Mouse (Mus musculus) embryo, embryonic 9.5 days (tissue): ENCODE data around the gene Hbb-bh2.
"Not testable (repeated sequence)": the region's sequence is repeated elsewhere in the genome, so short reads cannot be mapped to it uniquely, and the experiment has no call there.

Experiments
- DNase-seq: peaks from one replicate; pipeline ENCODE4 v3.0.0-alpha.2; 2017; ENCODE audit errors: extremely low spot score

Hbb-bh2 gene

DNA sequence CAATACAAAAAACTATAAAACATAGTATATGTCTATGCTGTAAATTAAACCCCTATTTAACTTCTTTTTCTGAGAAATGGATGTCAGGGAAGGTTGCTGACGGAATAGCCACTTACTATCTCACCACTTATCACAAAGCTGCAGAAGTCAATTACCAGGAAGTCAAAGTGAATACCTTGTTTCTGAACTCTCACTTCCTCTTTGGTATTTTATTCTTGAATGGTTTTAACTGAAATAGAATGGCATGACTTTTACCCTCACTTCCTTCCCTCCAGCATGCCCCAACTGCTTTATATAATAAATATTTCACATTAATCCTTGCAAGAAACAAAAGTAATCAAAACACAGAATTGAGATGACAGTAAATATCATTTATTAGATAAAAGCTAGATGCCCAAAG is 28.1 kb downstream of the Hbb-bh2 start:
- DNase-seq = no peak

DNA sequence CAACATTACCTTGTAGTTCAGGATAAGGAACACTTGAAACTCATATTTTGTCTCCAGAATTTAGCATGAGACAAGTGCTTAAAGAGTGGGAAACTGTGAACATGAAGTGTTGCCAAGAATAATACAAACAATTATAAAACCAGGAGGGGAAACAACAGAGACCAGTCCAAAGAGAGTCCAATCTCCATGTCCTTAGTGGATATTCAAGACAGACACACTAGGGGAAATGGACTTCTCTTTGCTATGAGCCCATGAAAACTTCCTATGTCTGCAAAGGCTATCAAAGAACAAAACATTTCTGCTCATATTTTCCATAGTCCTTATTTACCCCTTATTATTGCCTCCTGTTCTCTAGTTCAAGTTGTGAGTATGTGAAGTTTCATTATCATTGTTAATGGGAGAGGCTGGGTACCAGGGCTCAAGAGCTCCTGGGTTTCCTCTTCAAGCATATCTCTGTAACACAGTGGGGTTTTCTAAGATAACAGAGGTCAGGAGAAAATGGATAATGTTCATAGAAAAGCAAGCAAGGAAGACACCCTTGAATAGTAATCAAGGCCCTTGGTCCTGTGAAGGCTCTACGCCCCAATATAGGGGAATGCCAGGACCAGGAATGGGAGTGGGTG is 29.0 kb downstream of the Hbb-bh2 start:
- no peak for DNase-seq

DNA sequence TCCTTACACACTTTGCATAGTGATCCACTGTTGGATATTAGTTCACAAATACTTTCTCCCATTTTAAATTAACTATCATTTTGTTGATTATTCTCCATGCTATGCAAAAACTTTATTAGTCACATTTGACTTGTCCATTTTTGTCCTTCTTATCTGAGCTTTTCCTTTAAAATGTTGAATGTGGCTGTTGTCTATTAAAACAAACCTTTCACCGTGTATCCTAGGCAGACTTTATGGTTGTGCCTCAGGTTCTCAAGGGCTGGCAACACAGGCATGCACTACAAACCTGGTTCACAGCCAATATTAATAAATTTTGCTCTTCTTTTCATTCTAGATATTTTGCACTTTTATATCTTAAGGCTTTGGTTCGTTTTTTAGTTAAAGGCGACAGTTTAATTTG is 29.6 kb downstream of the Hbb-bh2 start:
- no peak for DNase-seq

DNA sequence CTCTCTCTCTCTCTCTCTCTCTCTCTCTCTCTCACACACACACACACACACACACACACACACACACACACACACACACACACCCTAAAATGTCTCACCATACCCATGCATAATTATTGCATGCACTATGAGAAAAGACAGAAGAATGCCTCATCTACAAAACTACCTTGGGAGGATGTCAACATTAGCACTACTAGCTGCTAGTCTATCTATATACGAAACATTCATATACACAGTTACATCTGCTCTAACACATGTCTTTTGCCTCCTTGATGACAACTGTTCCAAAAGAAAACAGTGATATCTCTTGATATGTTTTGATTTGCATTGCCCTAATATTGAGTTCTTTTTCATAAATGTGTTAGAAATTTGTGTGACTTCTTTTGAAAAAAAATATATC is 30.0 kb downstream of the Hbb-bh2 start:
- DNase-seq = no peak

DNA sequence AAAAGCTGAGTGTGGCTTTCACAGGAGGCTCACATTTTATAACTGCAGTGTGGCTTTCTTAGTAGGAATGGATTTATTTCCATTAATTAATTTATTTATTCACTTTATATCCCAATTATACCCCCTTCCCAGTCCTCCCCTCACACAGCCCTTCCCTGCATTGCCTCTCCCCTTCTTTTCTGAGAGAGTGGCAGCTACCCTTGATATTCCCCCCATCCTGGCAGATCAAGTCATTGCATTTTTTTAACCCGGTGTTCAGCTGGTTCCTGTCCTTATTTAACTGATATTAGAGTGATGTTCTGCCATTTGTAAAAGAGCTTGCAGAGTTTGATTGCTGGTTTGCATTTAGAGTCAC is 30.5 kb downstream of the Hbb-bh2 start:
- DNase-seq = no peak

DNA sequence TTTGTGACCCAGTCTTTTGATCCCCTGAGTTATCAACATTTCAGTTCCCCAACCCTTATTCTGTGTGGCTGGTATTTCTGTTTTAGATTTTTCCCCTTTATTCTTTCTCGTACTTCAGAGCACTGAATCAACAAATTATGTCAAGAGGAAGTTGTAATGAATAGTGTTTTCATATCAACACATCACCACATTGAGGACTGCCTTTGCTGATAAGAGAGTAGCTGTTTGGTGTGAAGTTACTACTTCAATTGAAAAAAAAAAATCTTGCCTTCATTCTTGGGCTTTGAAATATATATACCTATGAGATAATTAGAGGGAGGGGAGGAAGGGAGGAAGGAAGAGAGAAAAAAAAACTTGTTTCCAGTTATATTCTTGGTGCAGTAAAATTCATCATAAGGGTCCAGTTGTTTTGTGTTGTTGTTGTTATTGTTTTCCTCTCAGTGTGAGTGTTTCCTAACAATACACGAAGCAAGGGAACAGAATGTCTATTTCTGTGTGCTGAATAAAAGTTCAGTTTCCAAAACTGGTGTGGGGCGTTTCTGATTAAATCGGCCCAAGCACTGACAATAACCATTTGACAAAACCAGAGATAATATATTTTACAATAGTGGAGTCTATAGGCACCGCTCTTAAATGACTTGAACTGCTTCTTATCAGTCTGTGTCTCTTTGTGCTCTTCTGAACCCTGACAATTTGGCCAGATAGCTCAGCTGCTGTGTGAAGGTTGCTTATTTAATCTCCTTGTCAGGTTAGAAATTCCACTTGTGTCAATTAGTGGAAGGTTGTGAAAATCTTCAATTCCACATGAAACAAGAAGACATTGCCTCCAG is 31.1 kb downstream of the Hbb-bh2 start:
- no peak for DNase-seq

DNA sequence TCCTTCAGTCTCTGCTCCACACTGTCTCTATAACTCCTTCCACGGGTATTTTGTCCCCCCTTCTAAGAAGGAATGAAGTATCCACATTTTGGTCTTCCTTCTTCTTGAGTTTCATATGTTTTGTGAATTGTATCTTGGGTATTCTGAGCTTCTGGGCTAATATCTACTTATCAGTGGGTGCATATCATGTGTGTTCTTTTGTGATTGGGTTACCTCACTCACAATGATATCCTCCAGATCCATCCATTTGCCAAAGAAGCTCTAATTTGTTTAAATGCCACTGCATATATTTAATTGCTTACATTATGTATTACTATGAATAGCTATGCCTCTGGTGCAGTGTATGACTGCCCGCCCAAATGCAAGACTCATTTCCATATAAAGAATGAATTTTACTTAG is 32.2 kb downstream of the Hbb-bh2 start:
- DNase-seq = not testable (repeated sequence)

DNA sequence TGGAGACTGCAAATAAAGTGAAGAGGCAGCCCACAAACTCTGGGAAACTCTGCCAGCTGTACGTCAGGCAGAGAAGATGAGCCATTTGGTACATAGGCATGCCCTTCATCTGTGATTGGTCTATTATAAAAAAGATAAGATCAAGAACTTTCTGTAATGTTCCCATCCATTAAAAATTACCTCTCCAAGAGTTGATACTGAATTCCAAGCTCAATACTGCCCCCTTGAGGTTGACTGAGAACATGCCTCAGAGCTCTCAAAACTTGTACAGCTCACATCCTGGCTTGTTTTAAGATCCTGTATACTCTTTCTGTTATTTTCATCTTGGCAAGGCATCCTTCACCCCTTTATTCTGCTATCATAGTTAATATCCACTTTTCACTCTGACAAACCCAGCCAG is 33.5 kb downstream of the Hbb-bh2 start:
- DNase-seq = peak; percentile 26

DNA sequence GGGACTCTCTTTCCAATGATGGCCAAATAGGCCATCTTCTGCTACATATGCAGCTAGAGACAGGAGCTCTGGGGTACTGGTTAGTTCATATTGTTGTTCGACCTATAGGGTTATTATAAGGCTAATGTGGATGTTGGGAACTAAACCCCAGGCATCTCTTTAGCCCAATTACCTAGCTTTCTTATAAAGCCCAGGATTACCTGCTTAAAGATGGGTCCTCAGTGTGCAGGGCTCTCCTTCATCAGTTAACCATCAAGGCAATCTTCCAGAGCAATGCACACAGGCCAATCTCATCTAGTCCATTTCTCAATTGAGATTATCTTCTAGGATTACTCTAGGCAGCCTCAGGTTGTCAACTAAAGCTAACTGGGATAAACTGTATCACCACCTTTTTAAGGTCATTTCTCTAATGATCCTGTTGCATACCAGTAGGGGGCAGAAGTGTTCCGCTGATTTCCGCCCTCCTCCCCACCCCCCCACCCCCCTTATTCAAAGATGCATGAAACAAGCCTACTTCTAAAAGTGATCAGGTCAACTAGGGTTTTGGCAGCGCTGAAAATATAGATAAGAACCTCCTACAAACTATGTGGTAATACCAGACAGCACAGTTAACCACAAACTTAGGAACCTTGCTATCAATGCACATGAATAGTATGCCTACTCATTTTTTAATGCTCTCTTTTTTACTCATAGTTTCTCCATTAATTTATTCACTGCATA is 47.5 kb downstream of the Hbb-bh2 start:
- peak; percentile 9 for DNase-seq

DNA sequence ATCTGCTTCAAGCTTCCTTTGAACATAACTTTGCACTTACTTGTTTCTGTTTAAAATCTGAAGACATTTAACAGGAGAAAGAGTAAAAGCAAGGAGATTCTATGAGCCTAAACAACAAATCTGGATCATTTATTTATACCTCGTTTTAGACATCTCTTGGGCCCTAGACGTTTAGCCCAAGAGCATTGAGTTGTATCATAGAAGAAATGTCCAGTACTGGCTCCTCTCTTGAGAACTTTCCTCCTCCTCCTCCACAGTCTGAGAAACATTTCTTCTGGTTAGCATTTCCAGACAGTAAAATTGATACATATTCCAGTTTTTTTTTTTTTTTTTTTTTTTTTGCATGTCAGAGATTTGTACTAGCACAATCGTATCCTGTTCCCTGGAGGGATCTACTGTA is 48.6 kb downstream of the Hbb-bh2 start, which contains the start of gene Olfr67:
Gene Olfr67 (minus strand): TSS at position 101 of the 400 bp plus-strand sequence.
- no peak for DNase-seq
